11 mouse cellular contexts compared by ENCODE assay signal in genomic region chr8:103881146-103881486, GRCm38 (mm10).
A peak's percentile ranks its signal among the peaks of the same experiment; 100 is the strongest.
DNase-seq lines count a peak whose midpoint lies in the region; ATAC-seq and TF ChIP-seq lines count a peak whose summit lies in the region.
"Had no signal": no experiment of that assay in that cellular context is flagged by ENCODE, and none has a peak within 500 bp of the region (broad histone marks: within the 10 kb centered on the region; RNA-seq: fewer than 3 reads in every experiment).

No protein-coding gene starts in this region.

- H3K4me1 ChIP-seq in forebrain, postnatal 0 days (ENCODE audit: insufficient read depth), result no peaks in the 10 kb centered on the region
- H3K4me1 ChIP-seq in forebrain, embryonic 12.5 days, result 0 out of 2 replicates have a peak, but pooled peaks cover 3% of the 10 kb centered on the region
- peaks cover 12% of the 10 kb centered on the region for H3K4me1 ChIP-seq in lung, embryonic 15.5 days
- no peaks in the 10 kb centered on the region for H3K4me1 ChIP-seq in intestine, embryonic 16.5 days (ENCODE audit: control insufficient read depth, insufficient read depth, low read length)

- intact Hi-C loops in left cerebral cortex, postnatal 10 days (cut with DNase I), result no loop called here

- no peaks in the 10 kb centered on the region for H3K36me3 ChIP-seq in forebrain, postnatal 0 days (ENCODE audit: insufficient read depth)
- no peaks in the 10 kb centered on the region for H3K36me3 ChIP-seq in forebrain, embryonic 12.5 days (replicated peaks)
- no peaks in the 10 kb centered on the region for H3K36me3 ChIP-seq in lung, embryonic 15.5 days
- no peaks in the 10 kb centered on the region for H3K36me3 ChIP-seq in intestine, embryonic 16.5 days (ENCODE audit: control insufficient read depth, insufficient read depth, low read length)
- H3K36me3 ChIP-seq: hindbrain, embryonic 10.5 days had no signal

- ATAC-seq in forebrain, postnatal 0 days, result no peak
- ATAC-seq in forebrain, embryonic 12.5 days (ENCODE audit: low FRiP score), result no peak
- peak; percentile 21; the same call in 1 of the 2 replicates for ATAC-seq in lung, embryonic 15.5 days (ENCODE audit: borderline replicate concordance, extremely low read depth, low FRiP score, low TSS enrichment)
- no peak for ATAC-seq in intestine, embryonic 16.5 days
- ATAC-seq: CD4-positive, CD25-positive, alpha-beta regulatory T cell, adult 4 months had no signal

- DNase-seq in forebrain, postnatal 0 days, result peak; percentile 36
- peak; percentile 6 to 11 for DNase-seq in left cerebral cortex, adult 18-20 months (ENCODE audit: low spot score in 2 of 2)
- no peak for DNase-seq in left cerebral cortex, postnatal 10 days (ENCODE audit: extremely low spot score in 1 of 2, low spot score in 2 of 2)
- DNase-seq in brain, adult 2 months (ENCODE audit: low read depth, low spot score), result peak; percentile 55
- no peak for DNase-seq in layer of hippocampus, postnatal 36 days

- no peak for TF ChIP-seq CTCF in forebrain, postnatal 0 days (IDR thresholded peaks at IDR 0.05; ENCODE audit: low read depth)

- WGBS in forebrain, postnatal 0 days, result 45% methylated on average over 3 of the region's 3 CpGs
- 79% methylated on average over 3 of the region's 3 CpGs for WGBS in forebrain, embryonic 12.5 days
- WGBS in lung, embryonic 15.5 days, result 24% methylated on average over 3 of the region's 3 CpGs
- 53% methylated on average over 3 of the region's 3 CpGs for WGBS in intestine, embryonic 16.5 days

- no peak overlapping the region for H3K9ac ChIP-seq in forebrain, postnatal 0 days
- H3K9ac ChIP-seq in forebrain, embryonic 12.5 days, result no peak overlapping the region
- no peak overlapping the region for H3K9ac ChIP-seq in lung, embryonic 15.5 days
- H3K9ac ChIP-seq in intestine, embryonic 16.5 days (ENCODE audit: low read depth, low read length), result no peak overlapping the region

- H3K27me3 ChIP-seq in forebrain, postnatal 0 days (ENCODE audit: insufficient read depth, low read length), result no peaks in the 10 kb centered on the region; the same call in 1 of the 2 replicates
- 0 out of 2 replicates have a peak, but pooled peaks cover 3% of the 10 kb centered on the region for H3K27me3 ChIP-seq in forebrain, embryonic 12.5 days
- no peaks in the 10 kb centered on the region for H3K27me3 ChIP-seq in lung, embryonic 15.5 days
- no peaks in the 10 kb centered on the region for H3K27me3 ChIP-seq in intestine, embryonic 16.5 days (replicated peaks; ENCODE audit: control insufficient read depth, insufficient read depth, low read length)

- H3K27ac ChIP-seq in forebrain, postnatal 0 days (ENCODE audit: low read depth, low read length), result no peak overlapping the region
- no peak overlapping the region for H3K27ac ChIP-seq in forebrain, embryonic 12.5 days
- H3K27ac ChIP-seq in lung, embryonic 15.5 days, result peak overlapping the region; percentile 66
- no peak overlapping the region for H3K27ac ChIP-seq in intestine, embryonic 16.5 days (ENCODE audit: low read length)
- H3K27ac ChIP-seq: hindbrain, embryonic 10.5 days had no signal

- H3K9me3 ChIP-seq in forebrain, postnatal 0 days (ENCODE audit: low read length), result no peaks in the 10 kb centered on the region
- H3K9me3 ChIP-seq in forebrain, embryonic 12.5 days, result no peaks in the 10 kb centered on the region
- no peaks in the 10 kb centered on the region for H3K9me3 ChIP-seq in lung, embryonic 15.5 days
- no peaks in the 10 kb centered on the region for H3K9me3 ChIP-seq in intestine, embryonic 16.5 days (ENCODE audit: control insufficient read depth, low read length)
- H3K9me3 ChIP-seq: hindbrain, embryonic 10.5 days had no signal

- H3K4me2 ChIP-seq in forebrain, postnatal 0 days (ENCODE audit: low read depth), result no peak overlapping the region
- no peak overlapping the region for H3K4me2 ChIP-seq in forebrain, embryonic 12.5 days
- H3K4me2 ChIP-seq in lung, embryonic 15.5 days, result no peak overlapping the region
- no peak overlapping the region for H3K4me2 ChIP-seq in intestine, embryonic 16.5 days (ENCODE audit: low read depth, low read length)

- no peak overlapping the region for H3K4me3 ChIP-seq in forebrain, postnatal 0 days (ENCODE audit: low read depth, low read length)
- H3K4me3 ChIP-seq in forebrain, embryonic 12.5 days (replicated peaks), result no peak overlapping the region
- H3K4me3 ChIP-seq in lung, embryonic 15.5 days, result no peak overlapping the region
- H3K4me3 ChIP-seq in intestine, embryonic 16.5 days (ENCODE audit: low read length), result no peak overlapping the region
- H3K4me3 ChIP-seq: hindbrain, embryonic 10.5 days; myocyte had no signal

Comparison
In these comparisons a context has a peak if more than half of its experiments do, and no peak if none do; other contexts are left out.
1. DNase-seq: peak in forebrain, postnatal 0 days (single experiment), left cerebral cortex, adult 18-20 months (2 of 2) and brain, adult 2 months (single experiment); none in left cerebral cortex, postnatal 10 days (0 of 2) and layer of hippocampus, postnatal 36 days (0 of 2).